ENCODE assay signal across 10 mouse cellular contexts in genomic region chr13:94375526-94376390, GRCm38 (mm10). TPM values are rescaled to one million over a fixed set of nuclear protein-coding genes. Genes with fewer than 3 reads are reported as not detected.
DNase-seq lines count a peak whose midpoint lies in the region; ATAC-seq and TF ChIP-seq lines count a peak whose summit lies in the region.
"Had no signal": no experiment of that assay in that cellular context is flagged by ENCODE, and none has a peak within 500 bp of the region (broad histone marks: within the 10 kb centered on the region; RNA-seq: fewer than 3 reads in every experiment).

No protein-coding gene starts in this region.

- 96% methylated on average over 7 of the region's 7 CpGs for WGBS in thymus, adult 2 months

- TF ChIP-seq CTCF in thymus, adult 2 months (IDR thresholded peaks at IDR 0.05; ENCODE audit: borderline replicate concordance, control insufficient read depth, extremely low read depth, insufficient read depth, low read length, poor library complexity): no peak

- no peak for TF ChIP-seq POLR2A in thymus, adult 2 months (IDR thresholded peaks at IDR 0.05; ENCODE audit: control insufficient read depth, extremely low read depth, insufficient read depth, low read length, poor library complexity)

- H3K36me3 ChIP-seq in thymus, adult 2 months (ENCODE audit: control insufficient read depth, insufficient read depth, low read length): peaks cover 4% of the 10 kb centered on the region; the same call in 1 of the 2 replicates

- H3K4me3 ChIP-seq in thymus, adult 2 months (ENCODE audit: control insufficient read depth, insufficient read depth, low read length): no peak overlapping the region
- H3K4me3 ChIP-seq: embryonic facial prominence, embryonic 10.5 days had no signal

- no peak overlapping the region for H3K27ac ChIP-seq in thymus, adult 2 months (ENCODE audit: control insufficient read depth, insufficient read depth, low read length)
- H3K27ac ChIP-seq: embryonic facial prominence, embryonic 10.5 days had no signal

- no peaks in the 10 kb centered on the region for H3K27me3 ChIP-seq in thymus, adult 2 months (ENCODE audit: control insufficient read depth, insufficient read depth, low read length)

- H3K4me1 ChIP-seq in thymus, adult 2 months (replicated peaks; ENCODE audit: control insufficient read depth, insufficient read depth, low read length): no peaks in the 10 kb centered on the region; the same call in 1 of the 2 replicates

- ATAC-seq in activated CD4-positive, CD25-positive, alpha-beta regulatory T cell, adult 4 months: no peak

- peak; percentile 53 to 54 for DNase-seq in left cerebral cortex, adult 18-20 months (ENCODE audit: low spot score in 2 of 2)
- no peak for DNase-seq in left cerebral cortex, adult 11 months (ENCODE audit: low spot score)
- peak; percentile 97 for DNase-seq in cerebellum, postnatal 25 days
- peak; percentile 74 to 83 for DNase-seq in layer of hippocampus, postnatal 25 days (ENCODE audit: extremely low spot score in 1 of 2, low spot score in 1 of 2)
- DNase-seq in right cerebral cortex, postnatal 14 days: peak; percentile 39
- DNase-seq in kidney, adult 18-20 months: no peak
- DNase-seq in thymus, adult 2 months: no peak
- DNase-seq: gastrocnemius, postnatal 14 days had no signal

RNA-seq across cellular contexts. Expression of gene Ap3b1, which starts 17.0 kb away (rescaled TPM):
- 10 to 100 TPM; 44.5 to 48.7 TPM for total RNA-seq in left cerebral cortex, adult 18-20 months (2021)
- 10 to 100 TPM; 51.4 to 57.4 TPM for total RNA-seq in layer of hippocampus, postnatal 25 days (2021)
- polyA plus RNA-seq in activated CD4-positive, CD25-positive, alpha-beta regulatory T cell, adult 4 months (2017; shearing (Covaris generic)): 10 to 100 TPM; 32.9 to 45.2 TPM
- 36.5 and 39.4 TPM in 2 replicates for polyA plus RNA-seq in thymus, adult 2 months (2012; rRNA removed)

Comparison
In these comparisons a context has a peak if more than half of its experiments do, and no peak if none do; other contexts are left out.
1. DNase-seq: peak in left cerebral cortex, adult 18-20 months (2 of 2), cerebellum, postnatal 25 days (2 of 2), layer of hippocampus, postnatal 25 days (2 of 2) and right cerebral cortex, postnatal 14 days (single experiment); none in left cerebral cortex, adult 11 months (single experiment), kidney, adult 18-20 months (single experiment) and thymus, adult 2 months (single experiment).